Mouse (Mus musculus) liver, postnatal 0 days (tissue): ENCODE data around the gene Pcgf5.

ENCODE experiments used
- CTCF ChIP-seq: sonication (generic); IDR thresholded peaks from 2 replicates; pipeline ENCODE4 v1.5.1; 2016; ENCODE audit warnings: antibody characterized with exemption, low read depth
- EP300 ChIP-seq: IDR thresholded peaks from 2 replicates; pipeline ENCODE4 v1.6.1; 2016; ENCODE audit warnings: antibody characterized with exemption, low read depth, mild to moderate bottlenecking

GRCm38 (mm10) chr19:36428116-36428515 lies 80.0 kb downstream of the Pcgf5 start:
- TF ChIP-seq EP300 = no peak
- no peak for TF ChIP-seq CTCF
